Mouse (Mus musculus): ENCODE results near the gene Mpp2. TPM values are rescaled to one million over a fixed set of nuclear protein-coding genes. Genes with fewer than 3 reads are reported as not detected.
A peak's percentile ranks its signal among the peaks of the same experiment; 100 is the strongest.

Gene Mpp2
- 23.9 and 25.4 TPM in 2 replicates for polyA plus RNA-seq (2016; fragmentation: Nextera tagmentation; extraction: Ambion mirVana)

GRCm38 (mm10) chr11:102087931-102088898 lies at the start of gene Mpp2:
Mpp2 (minus strand) TSS chr11:102088515.
- Histone ChIP-seq H3K9ac (peak within 1 kb of the TSS; percentile 73), H3K4me3 (peak within 1 kb of the TSS; percentile 70), H3K4me2 (replicated peaks) (peak within 1 kb of the TSS; percentile 77), H3K27ac (peak within 1 kb of the TSS; percentile 84), H3K36me3 (peaks cover 4% of the 10 kb centered on the region; the same call in 1 of the 2 replicates), H3K9me3 (no peaks in the 10 kb centered on the region), H3K4me1 (peaks cover 32% of the 10 kb centered on the region), H3K27me3 (replicated peaks) (no peaks in the 10 kb centered on the region)
- ATAC-seq (ENCODE audit: low FRiP score, low read depth): peak; percentile 59
- WGBS: under 1% methylated on average over 49 of the region's 49 CpGs

GRCm38 (mm10) chr11:102137625-102138446 lies 49.5 kb upstream of the Mpp2 start:
- Histone ChIP-seq H3K4me1 (0 out of 2 replicates have a peak, but pooled peaks cover 10% of the 10 kb centered on the region), H3K9me3 (no peaks in the 10 kb centered on the region), H3K4me2 (replicated peaks) (peak overlapping the region; percentile 56), H3K9ac (0 out of 2 replicates have a peak overlapping the region, but pooled peaks have one; percentile 26), H3K4me3 (no peak overlapping the region), H3K27me3 (replicated peaks) (peaks cover 14% of the 10 kb centered on the region; the same call in 1 of the 2 replicates), H3K27ac (no peak overlapping the region), H3K36me3 (no peaks in the 10 kb centered on the region)
- WGBS: 48% methylated on average over 13 of the region's 13 CpGs
- no peak; the same call in 1 of the 2 replicates for ATAC-seq (ENCODE audit: low FRiP score, low read depth)

GRCm38 (mm10) chr11:102134516-102134915 lies 46.2 kb upstream of the Mpp2 start:
- H3K27me3 ChIP-seq (replicated peaks): 0 out of 2 replicates have a peak, but pooled peaks cover 13% of the 10 kb centered on the region
- WGBS: 26% methylated on average over 4 of the region's 4 CpGs
- no peak overlapping the region for H3K9ac ChIP-seq
- 0 out of 2 replicates have a peak, but pooled peaks cover 10% of the 10 kb centered on the region for H3K4me1 ChIP-seq
- H3K4me2 ChIP-seq (replicated peaks): no peak overlapping the region
- H3K9me3 ChIP-seq: no peaks in the 10 kb centered on the region
- H3K27ac ChIP-seq: no peak overlapping the region
- H3K4me3 ChIP-seq: no peak overlapping the region
- H3K36me3 ChIP-seq: no peaks in the 10 kb centered on the region
- ATAC-seq (ENCODE audit: low FRiP score, low read depth): no peak

- no peaks in the 10 kb centered on the region for H3K36me3 ChIP-seq
These were observed 29.1 kb upstream of the Mpp2 start for GRCm38 (mm10) chr11:102117386-102117785.

GRCm38 (mm10) chr11:102116241-102116640 lies 27.9 kb upstream of the Mpp2 start:
- no peaks in the 10 kb centered on the region for H3K9me3 ChIP-seq
- no peak overlapping the region for H3K4me3 ChIP-seq
- no peaks in the 10 kb centered on the region for H3K36me3 ChIP-seq
- no peak overlapping the region for H3K4me2 ChIP-seq (replicated peaks)
- no peak for ATAC-seq (ENCODE audit: low FRiP score, low read depth)
- no peaks in the 10 kb centered on the region for H3K4me1 ChIP-seq
- no peak overlapping the region for H3K9ac ChIP-seq
- no peak overlapping the region for H3K27ac ChIP-seq
- peaks cover 4% of the 10 kb centered on the region; the same call in 1 of the 2 replicates for H3K27me3 ChIP-seq (replicated peaks)
- WGBS: 84% methylated on average over 8 of the region's 8 CpGs

More at GRCm38 (mm10) chr11:102117386-102117785, 29.1 kb upstream of the Mpp2 start:
- Histone ChIP-seq H3K9me3 (no peaks in the 10 kb centered on the region), H3K4me2 (replicated peaks) (no peak overlapping the region), H3K4me3 (no peak overlapping the region), H3K27ac (no peak overlapping the region), H3K9ac (no peak overlapping the region), H3K27me3 (replicated peaks) (peaks cover 4% of the 10 kb centered on the region; the same call in 1 of the 2 replicates), H3K4me1 (no peaks in the 10 kb centered on the region)
- 85% methylated on average over 6 of the region's 6 CpGs for WGBS
- ATAC-seq (ENCODE audit: low FRiP score, low read depth): no peak

- Histone ChIP-seq H3K4me1 (no peaks in the 10 kb centered on the region), H3K9ac (no peak overlapping the region), H3K9me3 (no peaks in the 10 kb centered on the region), H3K4me3 (no peak overlapping the region), H3K27me3 (replicated peaks) (peaks cover 30% of the 10 kb centered on the region), H3K36me3 (no peaks in the 10 kb centered on the region), H3K27ac (no peak overlapping the region), H3K4me2 (replicated peaks) (no peak overlapping the region)
- 85% methylated on average over 5 of the region's 5 CpGs for WGBS
- no peak for ATAC-seq (ENCODE audit: low FRiP score, low read depth)
These were observed 23.3 kb upstream of the Mpp2 start for GRCm38 (mm10) chr11:102111576-102111975.

- Histone ChIP-seq H3K9ac (no peak within 1 kb of the TSS), H3K9me3 (no peaks in the 10 kb centered on the region), H3K27ac (no peak within 1 kb of the TSS), H3K4me2 (replicated peaks) (0 out of 2 replicates have a peak within 1 kb of the TSS, but pooled peaks have one; percentile 16), H3K4me3 (no peak within 1 kb of the TSS), H3K27me3 (replicated peaks) (peaks cover 64% of the 10 kb centered on the region), H3K4me1 (no peaks in the 10 kb centered on the region), H3K36me3 (no peaks in the 10 kb centered on the region)
- 14% methylated on average over 9 of the region's 9 CpGs for WGBS
- ATAC-seq (ENCODE audit: low FRiP score, low read depth): no peak
These were observed 19.4 kb upstream of the Mpp2 start, which contains the start of gene Pyy for GRCm38 (mm10) chr11:102107732-102108131. Pyy (minus strand) TSS chr11:102107832.

GRCm38 (mm10) chr11:102106911-102107310 lies 18.6 kb upstream of the Mpp2 start:
- no peaks in the 10 kb centered on the region for H3K9me3 ChIP-seq
- no peaks in the 10 kb centered on the region for H3K36me3 ChIP-seq
- peaks cover 64% of the 10 kb centered on the region for H3K27me3 ChIP-seq (replicated peaks)
- H3K4me1 ChIP-seq: no peaks in the 10 kb centered on the region
- 6% methylated on average over 21 of the region's 21 CpGs for WGBS
- no peak for ATAC-seq (ENCODE audit: low FRiP score, low read depth)
- H3K4me2 ChIP-seq (replicated peaks): 0 out of 2 replicates have a peak overlapping the region, but pooled peaks have one; percentile 16
- H3K27ac ChIP-seq: no peak overlapping the region
- no peak overlapping the region for H3K4me3 ChIP-seq
- H3K9ac ChIP-seq: no peak overlapping the region

- peak overlapping the region; percentile 18; the same call in 1 of the 2 replicates for H3K4me2 ChIP-seq (replicated peaks)
- WGBS: 19% methylated on average over 17 of the region's 17 CpGs
These were observed 14.4 kb upstream of the Mpp2 start for GRCm38 (mm10) chr11:102102485-102103258.

GRCm38 (mm10) chr11:102101219-102101618 lies 12.9 kb upstream of the Mpp2 start, which contains the start of gene Ppy:
Ppy (minus strand) TSS chr11:102101319.
- Histone ChIP-seq H3K4me3 (no peak within 1 kb of the TSS), H3K27ac (no peak within 1 kb of the TSS), H3K4me1 (0 out of 2 replicates have a peak, but pooled peaks cover 10% of the 10 kb centered on the region), H3K4me2 (replicated peaks) (0 out of 2 replicates have a peak within 1 kb of the TSS, but pooled peaks have one; percentile 18), H3K9ac (0 out of 2 replicates have a peak within 1 kb of the TSS, but pooled peaks have one; percentile 13), H3K9me3 (no peaks in the 10 kb centered on the region), H3K27me3 (replicated peaks) (peaks cover 50% of the 10 kb centered on the region), H3K36me3 (no peaks in the 10 kb centered on the region)
- no peak for ATAC-seq (ENCODE audit: low FRiP score, low read depth)
- WGBS: 80% methylated on average over 4 of the region's 4 CpGs

More at GRCm38 (mm10) chr11:102102485-102103258, 14.4 kb upstream of the Mpp2 start:
- H3K4me3 ChIP-seq: no peak overlapping the region
- no peak overlapping the region for H3K9ac ChIP-seq
- ATAC-seq (ENCODE audit: low FRiP score, low read depth): no peak
- no peaks in the 10 kb centered on the region for H3K4me1 ChIP-seq
- H3K27ac ChIP-seq: no peak overlapping the region
- H3K27me3 ChIP-seq (replicated peaks): peaks cover 65% of the 10 kb centered on the region
- no peaks in the 10 kb centered on the region for H3K36me3 ChIP-seq
- no peaks in the 10 kb centered on the region for H3K9me3 ChIP-seq

- Histone ChIP-seq H3K27ac (no peak overlapping the region), H3K9ac (no peak overlapping the region; the same call in 1 of the 2 replicates)
- 9% methylated on average over 18 of the region's 18 CpGs for WGBS
These were observed 8.6 kb upstream of the Mpp2 start for GRCm38 (mm10) chr11:102096887-102097391.

More at GRCm38 (mm10) chr11:102096887-102097391, 8.6 kb upstream of the Mpp2 start:
- H3K9me3 ChIP-seq: no peaks in the 10 kb centered on the region
- no peaks in the 10 kb centered on the region for H3K36me3 ChIP-seq
- peaks cover 16% of the 10 kb centered on the region for H3K27me3 ChIP-seq (replicated peaks)
- 0 out of 2 replicates have a peak, but pooled peaks cover 10% of the 10 kb centered on the region for H3K4me1 ChIP-seq
- peak; percentile 78 for ATAC-seq (ENCODE audit: low FRiP score, low read depth)
- H3K4me2 ChIP-seq (replicated peaks): peak overlapping the region; percentile 48
- H3K4me3 ChIP-seq: no peak overlapping the region

Data from neural tube, embryonic 12.5 days (tissue).